Mouse (Mus musculus) urinary bladder, postnatal 36 days (tissue): ENCODE measurements around the gene Npepps.
A peak's percentile ranks its signal among the peaks of the same experiment; 100 is the strongest.
"Not testable (repeated sequence)": the region's sequence is repeated elsewhere in the genome, so short reads cannot be mapped to it uniquely, and the experiment has no call there.

Experiments used
- DNase-seq, 2 experiments: peaks; one replicate each; pipeline ENCODE4 v3.0.0; 2022; ENCODE audit warnings: low spot score in 2 of 2, mixed read lengths in 1 of 2

Npepps gene

DNA sequence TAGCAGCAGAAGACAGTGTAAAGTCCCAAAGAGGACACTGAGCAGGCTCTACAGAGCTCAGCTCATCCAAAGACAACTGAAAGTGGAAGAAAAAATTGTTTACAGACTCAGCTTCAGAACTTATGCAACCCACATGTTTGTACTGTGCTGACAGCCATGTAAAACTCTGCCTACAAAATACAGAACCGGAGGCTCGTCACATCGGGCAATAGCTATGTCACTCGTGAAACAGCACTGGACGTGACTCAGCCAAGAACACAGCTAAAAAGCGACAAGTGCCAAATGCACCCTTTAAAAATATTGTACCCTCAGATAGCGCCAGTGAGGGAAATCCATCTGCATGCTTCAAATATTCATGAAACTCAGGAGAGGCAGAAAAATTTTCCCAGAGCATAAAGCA, 39.1 kb downstream of the Npepps start:
- no peak for DNase-seq

DNA sequence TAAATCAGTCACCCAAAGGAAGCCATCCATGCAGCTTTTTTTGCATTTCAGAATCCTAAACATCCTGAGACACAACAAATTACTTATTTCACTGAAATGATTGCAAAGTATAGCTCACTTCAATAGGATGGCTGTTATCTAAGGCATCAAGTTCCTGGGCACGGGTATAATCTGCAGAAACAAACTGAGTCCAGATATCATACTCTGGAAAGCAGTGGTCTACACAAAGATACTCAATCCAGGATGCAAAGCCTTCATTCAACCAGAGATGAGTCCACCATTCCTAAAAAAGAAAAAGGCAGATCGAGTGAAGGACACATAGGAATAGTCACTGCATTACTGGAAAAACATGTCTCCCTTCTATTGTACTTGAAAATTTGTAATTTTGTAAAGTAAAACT, 42.5 kb downstream of the Npepps start:
- no peak for DNase-seq

DNA sequence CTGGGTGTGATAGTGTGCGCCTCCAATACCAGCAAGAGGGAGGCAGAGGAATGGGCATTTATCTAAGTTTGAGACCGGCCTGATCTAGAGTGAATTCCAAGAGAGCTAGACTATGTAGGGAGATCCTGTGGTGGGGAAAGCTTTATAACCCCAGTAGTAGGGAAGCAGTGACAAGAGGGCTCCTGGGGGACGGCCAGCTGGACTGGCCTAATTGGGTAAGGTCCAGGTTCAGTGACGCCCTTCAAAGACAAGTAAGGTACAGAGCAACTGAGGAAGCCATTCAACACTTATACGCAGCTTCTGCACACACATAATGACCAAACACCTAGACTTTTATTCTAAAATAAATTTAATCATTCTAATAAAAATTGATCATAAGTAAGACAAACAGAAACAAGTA, 48.0 kb downstream of the Npepps start:
- DNase-seq = peak in 1 of 2 experiments; percentile 10

DNA sequence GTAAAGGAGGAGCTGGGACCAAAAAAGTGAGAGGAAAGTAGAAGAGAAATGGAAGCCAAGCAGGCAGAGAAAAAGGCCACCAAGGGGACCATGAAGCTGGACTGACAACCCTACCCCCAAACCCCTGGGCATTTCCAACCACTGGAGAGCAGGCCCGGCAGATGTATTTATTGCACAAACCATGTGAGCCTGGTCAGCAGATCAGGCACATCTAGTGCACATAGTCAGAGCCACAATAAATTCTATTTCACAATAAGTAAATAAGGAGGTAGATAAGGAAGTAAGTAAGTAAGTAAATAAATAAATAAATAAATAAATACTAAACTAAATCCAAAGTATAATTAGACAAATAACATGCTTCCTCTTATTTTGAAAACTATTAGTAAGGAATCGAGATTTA, 51.0 kb downstream of the Npepps start:
- DNase-seq = no peak

DNA sequence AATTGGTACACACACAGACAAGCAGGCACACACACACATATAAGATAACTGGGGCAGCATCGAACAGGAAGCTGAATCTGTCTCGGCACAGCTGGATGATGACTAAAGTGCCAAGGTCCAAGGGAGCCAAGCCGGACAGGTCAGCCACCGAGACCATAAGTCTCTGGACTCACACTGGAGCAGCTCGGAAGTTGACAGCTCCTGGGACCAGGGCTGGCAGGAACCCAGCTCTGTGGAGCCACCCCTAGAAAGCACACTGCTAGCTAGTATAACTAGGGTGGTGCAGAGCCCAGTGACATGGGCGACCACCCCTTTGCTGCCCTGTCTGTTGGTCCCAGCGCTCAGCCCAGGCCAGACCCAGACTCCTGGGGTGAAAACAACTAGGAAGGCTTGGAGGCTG, 51.5 kb downstream of the Npepps start:
- no peak for DNase-seq

DNA sequence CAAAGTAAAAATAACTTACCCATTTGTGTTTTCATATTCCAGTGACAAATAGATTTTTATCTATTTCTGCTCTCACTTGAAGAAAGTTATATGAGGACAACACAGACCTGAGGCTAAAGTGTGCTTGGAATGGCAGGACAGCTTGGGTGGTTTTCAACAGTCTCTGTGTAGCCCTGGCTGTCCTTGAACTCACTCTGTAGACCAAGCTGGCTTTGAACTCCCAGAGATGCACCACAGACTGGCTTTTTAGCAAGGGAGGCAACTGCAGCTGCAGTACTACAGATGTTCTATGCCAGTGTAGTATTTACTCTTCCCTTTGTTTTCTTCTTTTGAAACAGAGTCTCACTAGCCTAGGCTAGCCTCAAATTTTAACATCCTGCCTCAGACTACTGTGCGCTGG, 54.3 kb downstream of the Npepps start:
- no peak for DNase-seq

DNA sequence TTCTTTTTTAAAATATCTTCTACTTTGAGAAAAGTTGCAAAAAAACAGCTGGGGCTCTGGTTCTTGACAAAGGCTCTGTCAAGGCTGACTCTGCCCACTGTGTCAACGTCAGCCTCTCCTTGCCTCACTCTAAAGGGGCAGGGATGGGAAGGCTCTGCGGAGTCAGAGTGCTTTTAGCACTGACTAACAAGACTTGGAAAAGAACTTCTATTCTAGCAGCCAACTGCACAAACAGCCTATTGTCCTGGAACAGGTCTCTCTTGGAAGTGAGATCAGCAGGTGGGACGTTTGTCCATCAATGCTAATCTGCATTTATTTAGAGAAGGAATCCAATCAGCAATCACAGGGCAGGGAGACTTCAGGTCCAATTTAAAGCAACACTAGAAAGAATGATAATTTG, 57.0 kb downstream of the Npepps start:
- no peak for DNase-seq

DNA sequence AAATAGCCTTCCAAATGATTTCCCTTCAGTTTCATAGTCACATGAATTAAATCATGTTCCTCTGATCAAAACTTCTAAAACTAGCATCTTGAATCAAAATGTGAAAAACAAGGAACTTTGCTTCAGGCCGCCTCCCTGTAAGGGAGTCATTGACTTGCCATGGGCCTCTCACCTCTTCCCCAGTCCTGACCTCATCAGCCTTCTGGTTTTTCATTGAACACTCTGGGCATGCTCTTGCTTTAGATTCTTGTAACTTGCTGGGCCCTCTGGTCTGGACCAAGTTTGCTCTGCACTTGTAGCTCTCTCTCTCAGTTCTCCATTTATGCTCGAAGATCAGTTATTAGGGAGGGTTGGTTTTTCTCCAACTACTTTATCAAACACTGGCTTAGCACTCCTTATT, 58.8 kb downstream of the Npepps start:
- no peak for DNase-seq

DNA sequence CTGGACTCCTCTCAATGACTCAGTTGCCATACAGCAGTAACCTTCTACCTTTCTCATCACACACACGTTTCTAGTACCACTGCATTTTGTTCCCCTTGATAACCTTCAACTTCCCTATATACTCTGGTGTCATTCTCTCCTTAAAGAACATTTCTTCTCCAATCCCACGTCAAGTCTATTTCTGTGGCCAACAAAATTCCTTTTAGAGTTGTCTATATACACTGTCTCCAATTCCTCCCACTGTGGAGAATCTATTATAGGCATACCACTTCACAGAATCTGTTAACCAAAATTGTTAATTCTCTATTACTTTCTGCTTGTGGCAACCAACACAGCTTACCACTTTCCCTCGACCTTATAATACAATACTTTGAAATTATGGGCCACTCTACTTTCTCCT, 60.2 kb downstream of the Npepps start:
- DNase-seq = no peak

DNA sequence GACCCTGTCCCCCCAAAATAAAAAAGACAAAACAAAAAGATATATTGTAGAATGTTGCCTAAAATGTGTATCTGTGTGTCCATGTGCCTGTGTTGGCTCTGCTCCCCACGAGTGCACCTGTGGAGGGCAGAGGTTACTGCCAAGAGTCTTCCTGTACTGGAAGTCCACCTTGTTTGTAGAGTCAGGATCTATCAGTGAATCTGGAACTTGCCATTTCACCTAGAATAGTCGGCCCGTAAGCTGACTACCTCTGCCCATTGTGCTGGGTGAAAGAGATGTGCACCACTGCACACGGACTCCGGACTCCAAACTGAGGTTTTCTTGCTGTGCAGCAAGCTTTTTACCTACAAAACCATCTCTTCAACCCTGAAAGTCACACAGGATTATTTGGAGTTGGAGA, 66.0 kb downstream of the Npepps start:
- DNase-seq = no peak

DNA sequence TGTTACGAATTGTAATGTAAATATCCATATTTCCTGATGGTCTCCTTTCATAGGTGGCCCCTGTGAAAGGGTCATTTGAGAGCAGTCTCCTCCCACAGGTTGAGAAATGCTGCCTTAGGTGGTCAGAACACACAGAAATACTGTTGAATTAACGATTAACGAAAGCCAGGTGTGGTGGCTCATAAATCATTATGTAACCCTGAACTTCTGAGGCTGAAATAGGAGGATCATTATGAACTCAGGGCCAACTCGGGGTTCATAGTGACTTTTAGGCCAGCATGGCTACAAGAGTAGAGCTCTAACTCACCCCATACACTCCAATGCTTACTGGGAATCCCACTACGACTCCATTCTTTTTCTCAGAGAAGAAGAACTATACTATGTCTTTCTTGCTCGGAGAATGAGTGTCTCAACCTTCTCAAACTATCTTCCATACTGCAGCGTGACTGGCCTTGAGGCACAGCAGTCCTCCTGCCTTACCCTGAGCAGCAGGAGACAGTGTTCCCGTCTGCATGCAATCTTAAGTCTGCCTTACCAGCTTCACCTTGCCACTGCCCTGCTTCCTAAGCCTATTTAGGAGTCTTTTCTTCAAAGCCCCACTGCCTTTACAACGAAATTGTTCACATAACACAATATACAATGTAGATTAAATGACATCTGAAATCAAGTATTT, 69.6 kb downstream of the Npepps start:
- DNase-seq = no peak

DNA sequence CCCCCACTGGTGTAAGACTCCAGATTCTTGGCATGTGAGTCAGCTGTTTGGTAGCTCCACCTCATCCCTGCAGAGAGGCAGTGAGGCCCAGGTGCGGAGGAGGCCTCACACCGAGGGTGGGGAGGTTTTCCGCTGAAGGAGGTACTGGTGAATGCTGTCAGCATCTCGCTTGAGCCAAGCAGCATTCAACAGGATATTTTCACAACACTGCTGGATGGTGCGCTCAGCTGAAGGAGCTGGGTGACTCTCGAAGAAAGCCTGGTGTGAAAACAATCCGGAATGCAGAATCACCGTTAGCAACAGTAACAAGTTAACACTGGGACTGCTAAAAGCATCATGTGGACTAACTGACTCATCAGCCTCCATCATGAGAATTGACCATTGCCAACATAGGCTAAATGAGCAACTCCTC, 73.4 kb downstream of the Npepps start:
- DNase-seq = peak in 1 of 2 experiments; percentile 37

DNA sequence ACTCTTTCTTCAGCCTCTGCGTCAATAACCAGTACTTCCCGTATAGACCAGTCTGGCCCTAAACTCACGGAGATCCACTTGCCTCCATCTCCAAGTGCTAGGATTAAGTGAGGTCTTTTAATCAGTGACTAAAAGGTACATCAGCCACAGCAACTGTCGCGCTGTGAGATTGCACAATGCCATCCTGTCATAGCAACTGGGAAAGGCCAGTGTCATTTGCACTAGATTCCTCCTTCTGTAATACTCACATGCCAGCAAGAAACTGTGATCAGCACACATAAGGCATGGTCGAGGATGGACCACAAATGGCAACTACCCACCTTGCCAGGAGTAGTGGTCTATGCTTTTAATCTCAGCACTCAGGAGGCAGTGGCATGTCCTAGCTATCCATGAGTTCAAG, 80.9 kb downstream of the Npepps start:
- DNase-seq = no peak

DNA sequence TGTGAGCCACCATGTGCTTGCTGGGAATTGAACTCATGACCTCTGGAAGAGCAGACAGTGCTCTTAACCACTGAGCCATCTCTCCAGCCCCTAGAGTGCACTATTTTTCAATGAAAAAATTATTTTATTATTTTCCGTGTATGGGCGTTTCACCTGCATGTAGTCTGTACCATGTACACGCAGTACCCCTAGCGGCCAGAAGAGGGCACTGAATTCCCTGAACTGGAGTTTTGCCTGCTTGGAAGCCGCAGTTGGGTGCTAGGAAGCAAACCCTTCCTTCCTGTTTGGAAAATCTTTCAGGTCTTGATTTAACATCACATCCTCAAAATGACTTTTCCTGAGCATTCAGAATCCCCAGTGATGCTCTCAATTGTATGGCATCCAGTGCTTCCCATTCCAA, 81.8 kb downstream of the Npepps start:
- peak; percentile 27 to 36 for DNase-seq

DNA sequence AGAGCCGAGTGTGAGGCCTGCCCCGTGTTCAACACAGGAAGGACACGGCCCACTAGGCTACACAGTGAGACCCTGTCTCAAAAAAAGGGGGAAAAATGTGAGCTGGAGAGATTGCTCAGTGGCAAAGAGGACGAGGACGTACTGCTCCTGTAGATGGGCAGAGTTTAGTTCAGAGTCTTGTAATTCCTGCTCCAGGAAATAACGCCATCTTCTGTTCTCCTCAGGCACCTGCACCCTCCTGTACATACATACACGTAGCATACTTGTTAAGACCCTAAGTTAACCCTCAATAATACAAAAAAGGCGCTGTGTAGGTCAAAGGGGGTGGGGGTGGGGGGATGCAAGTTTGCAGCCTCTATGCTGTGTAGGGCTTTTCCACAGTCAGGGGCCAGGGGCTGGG, 83.4 kb downstream of the Npepps start:
- no peak for DNase-seq

DNA sequence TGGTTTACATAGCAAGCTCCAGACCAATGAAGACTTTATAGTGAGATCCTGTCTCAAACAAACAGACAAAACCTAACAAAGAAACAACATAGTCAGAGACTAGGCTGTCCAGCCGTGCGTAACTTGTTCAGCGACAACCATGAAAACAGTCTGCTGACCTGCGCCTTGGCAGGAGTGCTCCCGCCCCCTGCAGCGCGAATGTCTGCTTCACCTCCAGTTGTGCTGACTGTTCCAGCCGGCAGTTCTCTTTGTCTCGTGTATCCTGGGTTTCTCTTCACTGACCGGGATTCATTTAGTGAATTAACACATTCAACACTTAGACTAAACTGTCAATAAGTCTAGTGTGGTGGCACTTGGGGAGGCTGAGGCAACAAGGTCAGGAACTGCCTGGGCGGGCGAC, 83.9 kb downstream of the Npepps start:
- DNase-seq = no peak

DNA sequence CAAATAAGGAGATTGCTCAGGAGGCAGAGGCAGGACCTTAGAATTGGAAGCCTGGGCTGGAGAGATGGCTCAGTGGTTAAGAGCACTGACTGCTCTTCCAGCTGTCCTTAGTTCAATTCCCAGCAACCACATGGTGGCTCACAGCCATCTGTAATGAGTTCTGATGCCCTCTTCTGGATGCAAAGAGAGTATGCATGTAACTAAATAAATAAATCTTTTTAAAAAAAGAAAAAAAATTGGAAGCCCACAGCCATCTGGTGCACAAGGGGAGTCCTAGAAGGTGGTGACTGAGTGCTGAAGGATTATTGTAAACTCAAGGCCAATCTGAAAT, 87.9 kb downstream of the Npepps start:
- DNase-seq = no peak

DNA sequence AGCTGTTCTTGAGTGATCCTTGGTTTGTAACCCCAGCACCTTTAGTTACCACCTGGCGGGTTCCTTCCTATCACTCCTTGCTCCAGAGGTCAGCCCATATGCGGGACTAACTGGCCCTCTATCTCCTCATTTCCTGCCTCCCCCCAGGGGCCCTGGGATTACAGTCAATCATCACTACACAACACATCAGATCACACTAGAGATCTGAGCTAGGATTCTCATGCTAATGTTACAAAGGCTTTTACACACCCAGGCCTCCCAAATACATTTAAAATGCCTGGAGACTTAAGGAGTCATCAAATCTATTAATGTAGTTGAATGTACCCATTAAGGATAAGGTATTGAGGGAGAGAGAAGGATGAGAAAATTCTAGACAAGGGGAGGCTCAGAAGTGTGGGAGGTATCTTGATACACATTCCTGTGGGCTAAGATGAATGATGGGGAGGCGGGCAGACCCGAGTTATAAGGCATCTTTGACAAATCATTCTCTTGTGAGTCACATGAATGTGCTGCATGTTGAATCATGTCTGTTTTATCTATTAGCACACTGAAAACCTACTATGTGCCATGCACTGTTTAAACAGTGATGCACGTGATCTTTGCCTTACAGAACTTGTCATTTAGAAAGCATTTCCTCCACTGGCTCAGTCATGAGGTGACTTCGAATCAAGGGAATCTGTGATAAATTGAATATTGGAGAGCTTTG, 88.4 kb downstream of the Npepps start:
- no peak for DNase-seq

DNA sequence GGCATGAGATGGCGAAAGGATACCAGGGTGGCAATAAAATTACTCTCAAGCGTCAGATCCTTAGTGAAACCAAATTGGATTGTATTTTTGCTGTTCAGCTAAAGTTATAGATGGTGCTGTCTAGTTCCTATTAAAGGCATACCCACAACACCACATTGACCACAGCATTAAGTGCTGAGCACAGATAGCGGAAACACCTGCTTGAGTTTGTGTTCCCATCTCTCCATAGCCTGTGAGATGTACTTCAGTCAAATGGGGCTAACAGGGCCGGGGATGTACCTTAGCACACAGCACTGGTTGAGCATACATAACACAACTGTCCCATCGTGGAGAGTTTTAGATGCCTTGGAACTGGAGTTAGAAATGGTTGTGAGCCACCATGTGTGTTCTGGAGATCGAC, 89.4 kb downstream of the Npepps start:
- no peak for DNase-seq

DNA sequence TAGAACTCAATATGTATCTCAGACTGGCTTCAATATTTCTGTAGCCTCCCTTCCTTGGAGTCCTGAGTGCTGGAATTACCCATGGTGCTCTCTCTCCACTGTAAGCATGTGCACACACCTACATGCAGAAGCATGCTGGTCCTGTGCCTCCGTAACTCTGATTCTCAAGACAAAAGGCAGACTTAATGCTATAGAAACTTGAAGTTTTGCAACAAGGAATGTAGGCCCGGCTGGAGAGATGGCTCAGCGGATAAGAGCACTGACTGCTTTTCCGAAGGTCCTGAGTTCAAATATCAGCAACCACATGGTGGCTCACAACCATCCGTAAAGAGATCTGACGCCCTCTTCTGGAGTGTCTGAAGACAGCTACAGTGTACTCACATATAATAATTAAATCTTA, 90.8 kb downstream of the Npepps start:
- not testable (repeated sequence) for DNase-seq

DNA sequence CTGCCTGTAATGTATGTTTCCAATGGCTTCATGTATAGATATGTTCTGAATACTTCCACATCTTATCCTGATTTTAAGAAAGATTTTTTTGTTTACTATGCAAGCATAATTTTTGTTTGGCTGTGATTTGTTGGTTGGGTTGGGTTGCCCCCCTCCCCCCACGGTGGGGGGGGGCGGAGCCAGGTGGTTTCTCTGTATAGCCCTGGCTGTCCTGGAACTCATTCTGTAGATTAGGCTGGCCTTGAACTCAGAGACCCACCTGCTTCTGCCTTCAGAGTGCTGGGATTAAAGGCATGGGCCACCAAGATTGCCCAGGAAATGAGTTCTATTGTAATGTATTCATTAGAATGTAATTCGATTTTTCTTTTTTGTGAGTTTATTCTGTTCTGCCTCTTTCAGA, 91.2 kb downstream of the Npepps start:
- no peak for DNase-seq

DNA sequence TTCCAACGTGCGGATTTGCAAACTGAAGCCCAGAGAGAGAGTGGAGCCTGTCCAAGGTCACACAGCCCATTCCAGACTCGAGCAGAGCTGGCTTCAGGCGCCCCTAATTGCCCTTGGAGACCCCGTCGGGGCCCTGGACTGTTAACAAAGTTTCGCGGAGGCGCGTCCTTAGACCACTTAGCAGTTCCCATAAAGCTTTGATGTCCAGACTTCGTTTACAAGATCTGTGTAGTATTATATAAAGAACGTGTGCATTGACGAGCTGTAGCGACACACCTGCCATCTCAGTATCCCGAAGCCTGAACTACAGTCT, 91.8 kb downstream of the Npepps start:
- no peak for DNase-seq

DNA sequence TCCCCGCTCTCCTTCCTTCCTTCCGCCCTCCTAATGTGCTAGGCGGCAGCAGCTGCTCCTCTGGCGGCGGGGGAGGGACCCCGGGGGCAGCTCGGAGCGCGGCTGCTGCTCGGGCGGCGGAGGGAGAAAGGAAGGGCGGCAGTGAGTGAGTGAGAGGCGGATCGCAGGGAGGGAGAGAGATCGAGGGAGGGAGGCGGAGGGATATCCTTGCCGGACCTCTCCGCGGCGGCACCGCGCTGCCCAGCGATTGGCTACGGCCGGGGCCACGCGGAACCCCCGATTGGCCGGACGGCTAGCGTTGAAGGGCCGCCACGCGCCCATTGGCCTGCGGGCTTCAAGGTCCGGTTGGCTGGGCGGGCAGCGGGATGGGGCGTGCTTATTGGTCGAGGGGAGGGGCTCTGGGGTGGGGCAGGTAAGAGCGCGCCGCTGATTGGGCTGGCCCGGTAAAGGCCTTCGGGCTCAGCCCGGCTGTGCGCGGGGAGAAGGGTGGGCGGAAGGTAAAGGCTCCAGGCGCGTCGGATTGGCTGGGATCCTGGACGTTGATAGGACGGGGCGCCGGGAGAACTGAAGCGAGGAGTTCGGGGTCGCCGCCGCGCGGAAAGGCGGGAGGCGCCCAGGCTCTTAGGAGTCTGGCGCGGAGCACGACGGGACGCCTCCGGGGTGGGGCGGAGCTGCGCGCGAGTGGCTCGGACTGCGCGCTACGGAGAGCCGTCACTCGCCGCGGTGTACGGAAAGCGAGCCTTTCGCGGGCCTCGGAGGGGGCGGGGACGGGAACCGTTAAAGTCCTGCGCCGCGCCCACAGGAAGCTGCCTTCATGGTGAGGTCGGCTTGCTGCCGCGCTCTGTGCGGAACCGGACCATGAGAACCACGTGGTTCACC, 92.4 kb downstream of the Npepps start, which contains the start of gene Kpnb1:
Gene Kpnb1, minus strand, starts transcription at position 118 of the 879 bp plus-strand sequence.
- peak; percentile 93 to 99 for DNase-seq
